Mouse (Mus musculus) cerebellum, postnatal 25 days (tissue): ENCODE measurements at regions not wholly inside any gene's neighbourhood (a gene's known extent, or its start where the extent isn't known, plus 50 kb on each side); places are given as distances from the start of the nearest gene placed in this dataset.
A peak's percentile ranks its signal among the peaks of the same experiment; 100 is the strongest.

Experiments
- DNase-seq, 2 experiments: peaks; one replicate each; pipeline ENCODE4 v3.0.0; 2021; ENCODE audit warnings: mixed read lengths in 2 of 2

GRCm38 (mm10) chr2:61221157-61221556 is 258.2 kb upstream of the Rbms1 start:
- DNase-seq, result no peak

DNA sequence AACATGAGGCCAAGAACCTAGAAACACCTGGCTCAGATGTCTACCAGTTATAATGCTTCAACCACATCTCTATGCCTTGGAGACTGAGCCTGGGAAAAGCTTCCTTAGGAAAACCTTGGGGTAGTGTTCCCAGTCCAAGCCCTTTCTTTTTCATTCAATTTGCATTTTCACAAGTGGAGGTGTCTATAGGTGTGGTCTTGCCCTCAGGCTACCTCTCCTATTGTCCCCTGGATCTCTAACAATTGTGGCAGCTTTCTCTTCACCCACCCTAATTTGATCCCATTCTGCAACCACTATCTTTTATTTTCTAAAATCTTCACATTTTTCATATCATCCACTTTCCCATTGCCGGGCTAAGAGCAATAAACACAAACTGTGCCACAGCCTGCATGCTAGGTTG is 251.0 kb upstream of the Rbms1 start:
- no peak for DNase-seq

GRCm38 (mm10) chr2:61201387-61201786 is 238.4 kb upstream of the Rbms1 start:
- DNase-seq, result no peak

DNA sequence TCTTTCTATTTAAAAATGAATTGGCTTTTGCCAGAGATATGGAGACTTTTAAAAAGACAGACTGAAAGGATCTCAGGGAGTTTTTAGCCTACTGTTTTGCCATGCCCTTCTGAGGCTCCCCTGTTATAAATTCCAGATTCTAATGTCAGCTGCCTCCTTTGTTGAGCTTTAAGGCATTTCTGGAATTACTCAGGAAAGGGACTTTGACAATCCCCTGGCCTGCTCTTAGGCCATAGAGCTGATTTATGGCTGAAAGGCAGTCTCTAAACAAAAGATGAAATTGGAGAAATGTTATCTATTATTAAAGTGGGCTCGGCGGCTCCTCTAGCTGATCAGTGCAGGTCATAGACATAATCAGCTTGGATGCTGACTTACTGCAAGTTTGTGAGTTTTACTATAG is 231.0 kb upstream of the Rbms1 start:
- DNase-seq, result no peak

- no peak for DNase-seq
These were observed 219.5 kb upstream of the Rbms1 start for GRCm38 (mm10) chr2:61182424-61182979.

- DNase-seq, result no peak
These were observed 214.8 kb upstream of the Rbms1 start for GRCm38 (mm10) chr2:61177801-61178200.

DNA sequence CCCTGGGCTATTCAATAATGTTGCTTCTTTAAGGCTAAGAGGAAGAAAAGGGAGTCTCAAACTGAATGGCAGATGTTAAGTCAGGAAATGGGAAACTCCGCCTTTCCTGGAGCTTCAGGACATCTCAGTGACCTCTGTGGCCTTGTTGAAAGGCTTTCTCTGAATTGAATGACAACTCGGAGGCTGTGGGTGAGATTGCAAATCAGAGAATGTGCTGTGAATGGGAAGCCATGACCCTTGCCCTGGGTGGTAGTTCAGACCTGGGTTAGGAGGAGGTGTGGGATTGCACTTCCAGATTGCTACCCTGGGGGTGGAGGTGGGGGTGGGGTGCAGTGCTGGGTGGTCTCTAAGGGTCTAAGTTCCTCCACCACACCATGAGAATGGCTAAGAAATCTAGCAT is 213.8 kb upstream of the Rbms1 start:
- DNase-seq, result no peak

DNA sequence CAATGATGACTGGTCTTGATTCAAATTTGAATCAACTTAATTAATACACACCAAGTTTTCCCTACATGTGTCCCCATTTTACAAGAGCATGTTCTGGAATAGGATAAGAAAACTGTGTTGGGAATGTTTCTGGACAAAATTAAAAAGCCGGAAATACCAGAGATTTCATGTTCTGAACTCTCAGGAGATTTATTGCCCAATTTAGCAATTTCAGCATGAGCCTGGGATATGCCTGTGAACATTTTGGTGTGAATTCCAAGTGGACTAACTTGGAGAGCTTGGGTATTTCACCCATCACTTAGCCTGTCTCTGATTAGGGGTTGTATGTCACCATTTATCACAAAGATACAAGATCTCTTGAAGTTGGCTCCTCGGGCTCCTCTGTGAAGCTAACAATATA is 210.6 kb upstream of the Rbms1 start:
- DNase-seq, result no peak

GRCm38 (mm10) chr2:61161336-61161735 is 198.3 kb upstream of the Rbms1 start:
- no peak for DNase-seq

DNA sequence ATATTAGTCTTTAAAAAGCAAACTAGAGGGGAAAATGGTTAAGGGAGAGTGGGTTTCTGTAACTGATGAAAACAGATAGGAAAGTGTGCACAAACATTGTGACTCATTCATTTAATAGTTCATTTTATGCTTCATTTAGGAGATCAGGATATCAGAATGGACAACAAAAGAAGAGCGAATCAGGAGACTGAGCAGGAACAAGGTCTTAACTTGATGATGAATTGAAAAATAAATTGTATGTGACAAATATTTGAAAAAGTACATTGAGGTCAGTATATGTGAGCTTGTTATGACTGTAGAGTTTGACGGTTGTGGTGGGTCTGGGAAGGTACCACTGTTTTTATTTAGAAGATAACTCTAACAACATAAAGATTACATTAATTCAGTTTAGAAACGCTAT is 196.8 kb upstream of the Rbms1 start:
- DNase-seq, result no peak

DNA sequence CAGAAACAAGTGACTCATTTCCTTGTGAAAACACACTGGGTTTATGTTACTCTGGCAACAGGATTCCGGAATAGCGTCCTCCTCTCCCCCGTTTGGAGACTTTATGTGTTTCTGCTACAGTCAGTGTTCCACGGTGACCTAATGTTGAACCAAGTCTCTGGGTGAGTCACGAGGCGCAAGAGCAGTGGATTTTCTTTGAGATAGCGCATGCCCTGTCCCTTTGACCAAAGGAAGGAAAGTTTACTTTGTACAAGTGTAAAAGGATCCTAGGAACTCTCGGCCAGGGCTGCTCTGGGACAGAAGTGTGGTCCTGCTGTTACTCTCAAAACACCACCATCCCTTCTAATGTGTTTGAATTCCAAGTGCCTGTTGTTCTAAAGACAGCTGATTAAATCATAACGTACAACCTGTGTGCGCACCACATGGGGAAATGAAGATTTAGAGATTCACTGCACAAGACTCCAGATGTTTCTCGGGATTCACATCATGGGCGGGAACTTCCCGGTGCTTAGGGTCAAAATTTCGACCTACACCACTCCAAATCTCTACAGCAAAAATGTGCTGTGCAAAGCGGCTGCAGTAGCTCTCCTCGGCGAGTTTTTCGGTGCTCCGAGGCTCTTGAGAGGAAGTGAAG is 176.1 kb upstream of the Rbms1 start:
- DNase-seq, result no peak

DNA sequence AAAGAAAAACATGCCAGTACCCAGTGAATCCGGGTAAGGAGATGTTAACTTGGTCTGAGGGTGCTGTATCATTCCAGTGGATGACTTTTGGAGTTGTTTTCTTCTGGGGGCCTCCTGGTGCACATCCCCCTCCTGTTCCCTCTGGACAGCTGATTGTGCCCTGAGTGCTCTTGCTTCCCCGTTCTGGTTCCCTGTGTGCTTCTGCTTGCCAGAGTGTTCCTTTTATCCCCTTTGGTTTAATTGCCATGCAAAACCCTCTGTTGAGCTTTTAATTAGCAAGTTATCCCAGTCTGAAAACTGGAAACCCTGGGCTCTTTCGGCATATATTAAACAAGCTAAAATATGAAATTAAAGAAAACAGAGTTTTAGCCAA is 175.6 kb upstream of the Rbms1 start:
- no peak for DNase-seq

DNA sequence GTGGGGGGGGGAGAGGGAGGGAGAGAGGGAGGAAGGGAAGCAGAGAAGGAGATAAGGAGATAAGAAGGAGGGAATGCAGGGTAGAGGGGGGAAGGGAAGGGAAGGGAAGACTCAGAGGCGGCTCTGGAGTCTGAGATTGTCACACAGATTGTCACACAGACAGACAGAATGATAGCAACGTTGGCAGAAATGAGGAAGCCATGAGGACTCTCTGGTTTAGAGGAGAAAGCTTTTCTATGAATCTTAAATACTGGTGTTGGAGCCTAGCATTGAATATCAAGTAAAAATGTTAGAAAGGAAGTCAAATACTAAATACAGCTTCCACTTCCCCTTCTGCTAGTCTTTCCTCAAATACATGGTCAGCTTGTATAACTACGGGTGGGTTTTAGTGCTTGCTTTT is 174.4 kb upstream of the Rbms1 start:
- no peak for DNase-seq

DNA sequence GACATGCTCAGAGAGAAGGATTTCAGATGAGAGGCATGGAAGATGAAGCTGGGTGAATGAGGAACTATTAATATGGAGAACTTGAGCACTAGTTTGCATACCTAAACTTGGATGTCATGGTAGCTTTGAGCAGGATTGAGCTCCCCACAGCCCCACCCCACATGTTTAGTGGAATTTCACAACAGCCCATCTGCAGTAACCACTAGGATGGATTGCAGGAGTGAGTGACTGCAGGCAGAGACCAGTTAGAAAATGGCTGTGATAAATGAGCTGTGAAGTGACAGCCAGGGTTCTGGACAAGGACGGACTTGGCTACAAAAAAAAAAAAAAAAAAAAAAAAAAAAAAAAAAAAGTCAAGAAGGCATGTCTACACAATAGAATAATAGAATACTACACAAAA is 173.9 kb upstream of the Rbms1 start:
- no peak for DNase-seq

GRCm38 (mm10) chr2:61123046-61123806 is 160.2 kb upstream of the Rbms1 start:
- peak; percentile 46 to 57 for DNase-seq

DNA sequence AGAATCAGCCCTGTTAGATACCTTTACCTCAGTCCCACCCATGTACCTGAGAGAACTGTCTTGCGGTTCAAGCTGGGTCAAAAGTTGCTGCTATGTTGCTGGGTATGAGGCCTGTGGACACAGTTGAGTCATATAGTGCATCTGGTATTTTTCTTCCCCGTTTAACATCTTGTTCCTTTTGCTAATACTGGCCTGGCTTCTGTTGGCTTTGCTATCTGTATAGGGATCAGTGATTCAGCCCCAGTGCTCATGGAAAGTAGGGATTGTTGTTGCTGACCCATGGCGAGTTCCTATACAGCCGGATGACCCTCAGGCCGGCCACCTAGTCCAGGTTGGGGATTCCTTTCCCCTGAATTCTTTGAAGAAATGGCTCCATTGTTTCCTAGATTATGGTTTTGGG is 158.3 kb upstream of the Rbms1 start:
- no peak for DNase-seq

DNA sequence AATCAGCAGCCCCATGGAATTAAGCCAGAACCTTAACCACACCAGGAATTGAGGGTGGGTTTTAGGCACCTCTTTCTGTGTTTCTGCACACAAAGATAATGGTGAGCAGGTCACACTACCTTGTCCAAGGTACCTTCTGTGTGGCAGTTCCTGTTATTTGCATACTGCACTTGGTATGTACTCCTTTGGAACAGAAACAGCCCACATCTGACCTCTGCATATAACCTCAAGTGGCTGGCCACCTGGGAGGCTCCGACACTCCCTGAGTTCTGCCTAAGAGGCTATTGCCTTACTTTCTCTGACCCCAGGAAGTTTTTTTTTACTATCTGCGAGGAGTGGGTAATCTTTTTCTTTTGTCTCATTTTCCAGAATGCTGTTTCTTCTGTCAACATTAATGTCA is 151.6 kb upstream of the Rbms1 start:
- DNase-seq, result no peak

DNA sequence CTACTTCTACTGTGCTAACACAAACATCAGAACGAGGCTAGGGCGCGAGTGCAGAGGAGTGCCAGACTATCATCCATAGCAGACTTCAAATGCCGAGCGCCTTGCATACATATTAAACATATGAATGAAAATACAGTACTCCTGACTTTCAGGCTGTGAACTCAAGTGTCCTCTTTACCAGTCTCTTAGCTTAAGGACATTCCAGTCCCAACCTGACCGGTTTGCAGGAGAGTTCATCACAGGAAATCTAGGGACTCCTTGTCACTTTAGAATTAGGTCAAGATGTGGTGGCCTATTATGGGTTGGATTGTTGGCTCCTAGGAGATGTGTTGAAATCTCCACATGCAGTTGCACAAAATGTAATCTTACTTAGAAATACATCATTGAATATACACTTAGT is 150.9 kb upstream of the Rbms1 start:
- DNase-seq, result no peak

DNA sequence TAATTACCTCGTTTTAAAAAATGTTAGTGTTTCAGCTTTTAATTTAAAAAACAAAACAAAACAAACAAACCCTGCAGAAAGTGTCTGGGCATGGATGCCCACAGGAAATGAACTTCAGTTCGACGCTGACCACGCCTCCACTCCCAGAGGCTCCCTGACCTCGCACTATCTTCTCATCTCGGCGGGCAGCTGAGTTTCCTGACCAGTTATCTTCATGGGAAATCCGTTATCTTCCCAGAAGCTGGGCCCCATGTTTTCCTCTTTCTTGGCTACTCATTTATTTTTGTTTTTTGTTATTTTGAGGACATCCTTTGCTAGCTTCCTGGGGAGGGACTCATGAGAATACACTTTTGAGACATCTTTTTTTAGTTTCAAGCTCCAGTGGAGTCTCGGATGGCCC is 147.6 kb upstream of the Rbms1 start:
- no peak for DNase-seq

GRCm38 (mm10) chr2:61109564-61109963 is 146.6 kb upstream of the Rbms1 start:
- DNase-seq, result no peak

- DNase-seq, result no peak
These were observed 142.2 kb upstream of the Rbms1 start for GRCm38 (mm10) chr2:61105169-61105568.

DNA sequence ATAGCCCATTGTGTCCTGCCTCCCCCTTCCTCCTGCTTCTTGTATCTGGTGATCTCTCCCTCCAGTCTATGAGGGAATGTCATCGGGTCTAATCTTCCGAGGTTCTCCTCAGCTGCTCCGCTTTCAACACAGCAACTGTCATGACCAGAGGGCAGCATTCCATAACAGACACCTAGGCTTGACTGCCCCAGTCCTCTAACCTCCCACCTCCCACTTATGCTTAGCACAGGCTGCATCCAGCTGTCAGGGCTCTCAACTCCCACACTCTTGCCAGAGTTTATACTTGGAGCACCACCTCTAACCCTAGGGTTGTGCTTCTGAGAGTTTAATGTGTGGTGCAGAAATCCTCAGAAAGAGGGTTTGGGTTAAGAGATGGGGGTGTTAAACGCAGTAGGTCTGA is 137.9 kb upstream of the Rbms1 start:
- DNase-seq, result no peak

DNA sequence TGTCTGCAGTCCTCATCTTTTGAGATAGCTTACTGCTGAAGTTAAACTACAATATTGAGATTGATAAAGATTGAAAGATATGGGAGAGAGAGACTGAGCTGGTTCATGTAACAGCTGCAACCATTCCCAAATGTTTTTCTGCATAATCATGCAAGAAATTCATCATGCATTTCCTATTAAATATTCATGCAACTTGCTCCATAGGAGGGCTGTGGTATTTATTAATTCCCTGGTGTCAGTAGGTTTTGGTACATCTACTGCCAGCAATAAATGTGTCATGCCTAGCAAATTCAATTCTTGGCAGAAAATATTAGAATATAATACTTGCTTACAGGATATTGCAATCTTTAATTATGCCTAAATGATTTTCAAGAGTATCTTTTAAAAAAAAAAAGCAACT is 125.5 kb upstream of the Rbms1 start:
- DNase-seq, result no peak

GRCm38 (mm10) chr2:61084835-61085234 is 121.8 kb upstream of the Rbms1 start:
- DNase-seq, result no peak

GRCm38 (mm10) chr2:61083100-61083499 is 120.1 kb upstream of the Rbms1 start:
- no peak for DNase-seq
